Mouse (Mus musculus): ENCODE measurements around the gene Ehd3. TPM values are rescaled to one million over a fixed set of nuclear protein-coding genes. Genes with fewer than 3 reads are reported as not detected.

Gene Ehd3
- polyA plus RNA-seq, 1 experiment = not detected

- no peak overlapping the region for H3K27ac ChIP-seq (ENCODE audit: insufficient read depth, low read depth, low read length)
- H3K4me1 ChIP-seq (ENCODE audit: control insufficient read depth, insufficient read depth, low read length) = no peaks in the 10 kb centered on the region
These were observed 4.5 kb downstream of the Ehd3 start for GRCm38 (mm10) chr17:73808431-73808830.

GRCm38 (mm10) chr17:73810801-73811200 lies 6.9 kb downstream of the Ehd3 start:
- TF ChIP-seq CTCF (IDR thresholded peaks at IDR 0.05; ENCODE audit: low read depth, low read length) (no peak), POLR2A (IDR thresholded peaks at IDR 0.05; ENCODE audit: borderline replicate concordance, low read depth, low read length) (no peak)
- H3K4me1 ChIP-seq (ENCODE audit: control insufficient read depth, insufficient read depth, low read length) = no peaks in the 10 kb centered on the region
- no peak overlapping the region for H3K4me3 ChIP-seq (ENCODE audit: insufficient read depth, low read length)
- H3K27ac ChIP-seq (ENCODE audit: insufficient read depth, low read depth, low read length) = no peak overlapping the region

More at GRCm38 (mm10) chr17:73808431-73808830, 4.5 kb downstream of the Ehd3 start:
- H3K4me3 ChIP-seq (ENCODE audit: insufficient read depth, low read length) = no peak overlapping the region
- no peak for TF ChIP-seq POLR2A (IDR thresholded peaks at IDR 0.05; ENCODE audit: borderline replicate concordance, low read depth, low read length)

- Histone ChIP-seq H3K4me3 (ENCODE audit: insufficient read depth, low read length) (no peak overlapping the region), H3K27ac (ENCODE audit: insufficient read depth, low read depth, low read length) (no peak overlapping the region), H3K4me1 (ENCODE audit: control insufficient read depth, insufficient read depth, low read length) (no peaks in the 10 kb centered on the region)
- TF ChIP-seq POLR2A (IDR thresholded peaks at IDR 0.05; ENCODE audit: borderline replicate concordance, low read depth, low read length) (no peak), CTCF (IDR thresholded peaks at IDR 0.05; ENCODE audit: low read depth, low read length) (no peak)
These were observed 7.6 kb downstream of the Ehd3 start for GRCm38 (mm10) chr17:73811566-73811965.

DNA sequence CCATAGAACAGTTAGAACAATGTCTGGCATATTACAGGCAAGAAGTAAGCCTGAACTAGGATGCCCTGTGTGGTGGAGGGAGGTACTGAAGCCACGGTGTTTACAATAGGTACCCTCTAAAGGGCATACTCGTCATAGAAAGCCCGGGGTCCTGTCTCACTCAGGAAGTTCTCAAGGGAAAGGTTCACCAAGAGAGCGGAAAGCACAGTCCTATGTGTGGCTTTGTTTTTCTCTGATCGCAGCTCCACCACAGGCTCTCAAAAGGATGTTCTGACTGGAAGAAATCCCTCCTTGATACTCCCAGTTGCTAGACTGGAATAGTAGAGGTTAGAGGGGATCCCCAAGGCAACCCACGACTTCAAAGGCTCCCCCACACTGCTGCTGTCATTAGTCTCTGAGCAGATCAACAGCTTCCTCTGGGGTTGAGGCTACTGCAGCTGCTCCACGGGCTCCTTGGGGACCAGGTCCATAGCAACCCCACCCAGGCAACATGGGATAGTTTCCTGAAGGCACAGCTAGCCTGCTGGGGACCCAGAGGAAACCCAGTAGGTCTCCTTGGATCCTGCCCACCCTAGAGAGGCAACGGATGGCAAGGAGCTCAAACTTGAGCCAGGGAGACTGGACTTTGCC lies 9.2 kb downstream of the Ehd3 start:
- H3K27ac ChIP-seq (ENCODE audit: insufficient read depth, low read depth, low read length) = no peak overlapping the region
- no peak for TF ChIP-seq CTCF (IDR thresholded peaks at IDR 0.05; ENCODE audit: low read depth, low read length)
- TF ChIP-seq POLR2A (IDR thresholded peaks at IDR 0.05; ENCODE audit: borderline replicate concordance, low read depth, low read length) = no peak
- no peaks in the 10 kb centered on the region for H3K4me1 ChIP-seq (ENCODE audit: control insufficient read depth, insufficient read depth, low read length)
- no peak overlapping the region for H3K4me3 ChIP-seq (ENCODE audit: insufficient read depth, low read length)

DNA sequence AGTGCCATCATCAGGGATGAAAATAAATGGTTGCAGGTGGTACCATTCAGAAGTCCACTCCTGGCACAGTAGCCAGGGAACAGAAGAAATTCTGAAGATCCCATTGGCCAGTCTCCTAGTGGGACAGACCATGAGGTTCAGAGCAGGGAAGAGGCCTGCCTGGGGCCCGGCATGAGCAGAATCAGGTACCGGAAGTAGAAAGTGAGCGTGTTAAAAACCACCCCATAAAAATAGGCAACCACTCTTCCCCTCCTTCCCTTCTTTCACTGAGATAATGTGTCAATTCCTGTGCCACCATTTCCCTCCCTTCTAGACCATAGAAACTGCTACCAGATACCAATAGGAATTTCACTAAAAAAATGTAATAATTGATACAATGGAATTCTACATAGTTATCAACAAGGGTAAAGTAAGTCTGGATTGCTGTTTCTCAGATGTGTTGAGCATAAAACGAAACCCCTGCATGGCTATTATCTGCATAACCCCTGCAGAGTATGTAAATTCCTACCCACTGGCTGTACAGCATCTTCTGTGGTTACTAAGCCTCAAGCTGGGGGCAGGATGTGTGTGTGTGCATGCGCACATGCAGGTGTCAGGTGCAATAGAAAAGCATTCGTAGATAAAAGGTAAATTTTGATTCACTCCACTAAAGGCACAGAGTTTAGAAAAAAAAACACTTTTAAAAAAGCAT lies 10.7 kb downstream of the Ehd3 start:
- no peaks in the 10 kb centered on the region for H3K4me1 ChIP-seq (ENCODE audit: control insufficient read depth, insufficient read depth, low read length)
- no peak overlapping the region for H3K4me3 ChIP-seq (ENCODE audit: insufficient read depth, low read length)
- no peak overlapping the region for H3K27ac ChIP-seq (ENCODE audit: insufficient read depth, low read depth, low read length)

GRCm38 (mm10) chr17:73817697-73818380 lies 13.9 kb downstream of the Ehd3 start:
- TF ChIP-seq CTCF (IDR thresholded peaks at IDR 0.05; ENCODE audit: low read depth, low read length) (no peak), POLR2A (IDR thresholded peaks at IDR 0.05; ENCODE audit: borderline replicate concordance, low read depth, low read length) (no peak)
- Histone ChIP-seq H3K4me1 (ENCODE audit: control insufficient read depth, insufficient read depth, low read length) (no peaks in the 10 kb centered on the region), H3K4me3 (ENCODE audit: insufficient read depth, low read length) (no peak overlapping the region), H3K27ac (ENCODE audit: insufficient read depth, low read depth, low read length) (no peak overlapping the region)

More for the DNA sequence above, 10.7 kb downstream of the Ehd3 start:
- no peak for TF ChIP-seq CTCF (IDR thresholded peaks at IDR 0.05; ENCODE audit: low read depth, low read length)
- no peak for TF ChIP-seq POLR2A (IDR thresholded peaks at IDR 0.05; ENCODE audit: borderline replicate concordance, low read depth, low read length)

- TF ChIP-seq CTCF (IDR thresholded peaks at IDR 0.05; ENCODE audit: low read depth, low read length) (no peak), POLR2A (IDR thresholded peaks at IDR 0.05; ENCODE audit: borderline replicate concordance, low read depth, low read length) (no peak)
- Histone ChIP-seq H3K4me1 (ENCODE audit: control insufficient read depth, insufficient read depth, low read length) (no peaks in the 10 kb centered on the region), H3K27ac (ENCODE audit: insufficient read depth, low read depth, low read length) (no peak overlapping the region), H3K4me3 (ENCODE audit: insufficient read depth, low read length) (no peak overlapping the region)
These were observed 15.0 kb downstream of the Ehd3 start for GRCm38 (mm10) chr17:73818936-73819335.

GRCm38 (mm10) chr17:73820726-73821125 lies 16.8 kb downstream of the Ehd3 start:
- H3K4me1 ChIP-seq (ENCODE audit: control insufficient read depth, insufficient read depth, low read length) = no peaks in the 10 kb centered on the region
- TF ChIP-seq POLR2A (IDR thresholded peaks at IDR 0.05; ENCODE audit: borderline replicate concordance, low read depth, low read length) = no peak
- TF ChIP-seq CTCF (IDR thresholded peaks at IDR 0.05; ENCODE audit: low read depth, low read length) = no peak

GRCm38 (mm10) chr17:73822255-73822654 lies 18.3 kb downstream of the Ehd3 start:
- Histone ChIP-seq H3K27ac (ENCODE audit: insufficient read depth, low read depth, low read length) (no peak overlapping the region), H3K4me1 (ENCODE audit: control insufficient read depth, insufficient read depth, low read length) (no peaks in the 10 kb centered on the region)

More at GRCm38 (mm10) chr17:73820726-73821125, 16.8 kb downstream of the Ehd3 start:
- no peak overlapping the region for H3K27ac ChIP-seq (ENCODE audit: insufficient read depth, low read depth, low read length)
- H3K4me3 ChIP-seq (ENCODE audit: insufficient read depth, low read length) = no peak overlapping the region

More at GRCm38 (mm10) chr17:73822255-73822654, 18.3 kb downstream of the Ehd3 start:
- no peak for TF ChIP-seq POLR2A (IDR thresholded peaks at IDR 0.05; ENCODE audit: borderline replicate concordance, low read depth, low read length)
- no peak for TF ChIP-seq CTCF (IDR thresholded peaks at IDR 0.05; ENCODE audit: low read depth, low read length)
- H3K4me3 ChIP-seq (ENCODE audit: insufficient read depth, low read length) = no peak overlapping the region
